Mouse (Mus musculus): ENCODE measurements around the gene Gm20662.
"Not testable (repeated sequence)": the region's sequence is repeated elsewhere in the genome, so short reads cannot be mapped to it uniquely, and the experiment has no call there.

Gene Gm20662

GRCm38 (mm10) chr9:108010385-108010784 lies 14.2 kb downstream of the Gm20662 start:
- no peak for DNase-seq (ENCODE audit: extremely low spot score)

GRCm38 (mm10) chr9:108013577-108013976 lies 17.4 kb downstream of the Gm20662 start:
- not testable (repeated sequence) for DNase-seq (ENCODE audit: extremely low spot score)

GRCm38 (mm10) chr9:108017127-108017526 lies 21.0 kb downstream of the Gm20662 start:
- DNase-seq (ENCODE audit: extremely low spot score): no peak

GRCm38 (mm10) chr9:108020741-108021140 lies 24.6 kb downstream of the Gm20662 start:
- no peak for DNase-seq (ENCODE audit: extremely low spot score)

- no peak for DNase-seq (ENCODE audit: extremely low spot score)
Observed at GRCm38 (mm10) chr9:108023216-108023615, 27.1 kb downstream of the Gm20662 start.

- no peak for DNase-seq (ENCODE audit: extremely low spot score)
Observed at GRCm38 (mm10) chr9:108026584-108026983, 30.4 kb downstream of the Gm20662 start.

GRCm38 (mm10) chr9:108027867-108028266 lies 31.7 kb downstream of the Gm20662 start:
- DNase-seq (ENCODE audit: extremely low spot score): no peak

GRCm38 (mm10) chr9:108032126-108032525 lies 36.0 kb downstream of the Gm20662 start:
- DNase-seq (ENCODE audit: extremely low spot score): no peak

GRCm38 (mm10) chr9:108035331-108036156 lies 39.4 kb downstream of the Gm20662 start:
- DNase-seq (ENCODE audit: extremely low spot score): no peak

GRCm38 (mm10) chr9:108044751-108045492 lies 48.8 kb downstream of the Gm20662 start:
- no peak for DNase-seq (ENCODE audit: extremely low spot score)

GRCm38 (mm10) chr9:108046582-108046981 lies 50.4 kb downstream of the Gm20662 start:
- no peak for DNase-seq (ENCODE audit: extremely low spot score)

GRCm38 (mm10) chr9:108047601-108048565 lies 51.7 kb downstream of the Gm20662 start:
- no peak for DNase-seq (ENCODE audit: extremely low spot score)

- no peak for DNase-seq (ENCODE audit: extremely low spot score)
Observed at GRCm38 (mm10) chr9:108048566-108048955, 52.4 kb downstream of the Gm20662 start.

GRCm38 (mm10) chr9:108049016-108049455 lies 52.9 kb downstream of the Gm20662 start, which contains the start of gene Gmppb:
Gmppb (plus strand) TSS chr9:108049242.
- DNase-seq (ENCODE audit: extremely low spot score): peak; percentile 94

- no peak for DNase-seq (ENCODE audit: extremely low spot score)
Observed at GRCm38 (mm10) chr9:108049561-108050251, 53.6 kb downstream of the Gm20662 start.

- DNase-seq (ENCODE audit: extremely low spot score): no peak
Observed at GRCm38 (mm10) chr9:108051184-108051930, 55.2 kb downstream of the Gm20662 start.

- no peak for DNase-seq (ENCODE audit: extremely low spot score)
Observed at GRCm38 (mm10) chr9:108051931-108052220, 55.7 kb downstream of the Gm20662 start.

GRCm38 (mm10) chr9:108052411-108052810 lies 56.3 kb downstream of the Gm20662 start:
- DNase-seq (ENCODE audit: extremely low spot score): no peak

- peak; percentile 93 for DNase-seq (ENCODE audit: extremely low spot score)
Observed at GRCm38 (mm10) chr9:108052885-108053664, 56.9 kb downstream of the Gm20662 start, which contains the start of gene Amigo3. Amigo3 (plus strand) TSS chr9:108053159.
